Mouse (Mus musculus) limb, embryonic 11.5 days (tissue): Measurements from ENCODE around the gene Snrpg. TPM values are rescaled to one million over a fixed set of nuclear protein-coding genes. Genes with fewer than 3 reads are reported as not detected.
A peak's percentile ranks its signal among the peaks of the same experiment; 100 is the strongest.
"Not testable (repeated sequence)": the region's sequence is repeated elsewhere in the genome, so short reads cannot be mapped to it uniquely, and the experiment has no call there.

Source experiments
- ATAC-seq: fragments of 200-750 bp; cut with Nextera tagmentation; 2 replicates; pipeline ENCODE4 v1.8.0; 2017; ENCODE audit warnings: low read depth; ENCODE audit not compliant: insufficient number of reproducible peaks, low FRiP score, low TSS enrichment
- DNase-seq: peaks from one replicate; pipeline ENCODE4 v3.0.0-alpha.2; 2015; ENCODE audit warnings: low spot score
- H3K27ac ChIP-seq: fragments of 300-500 bp; sonication (generic); replicated peaks from 2 replicates; pipeline ENCODE4 v1.5.1; 2014; ENCODE audit warnings: low read depth, mild to moderate bottlenecking, low read length
- H3K27me3 ChIP-seq: fragments of 300-500 bp; sonication (generic); 2 replicates; pipeline ENCODE4 v1.6.1; 2014; ENCODE audit warnings: mild to moderate bottlenecking, low read length, mixed read lengths; ENCODE audit not compliant: control insufficient read depth, insufficient read depth
- H3K36me3 ChIP-seq: fragments of 300-500 bp; sonication (generic); 2 replicates; pipeline ENCODE4 v1.6.1; 2014; ENCODE audit warnings: mild to moderate bottlenecking, low read length, moderate library complexity, mixed read lengths; ENCODE audit not compliant: control insufficient read depth, insufficient read depth
- H3K4me1 ChIP-seq: fragments of 300-500 bp; sonication (generic); 2 replicates; pipeline ENCODE4 v1.6.1; 2014; ENCODE audit warnings: low read length, mixed read lengths; ENCODE audit not compliant: control insufficient read depth, insufficient read depth
- H3K4me2 ChIP-seq: fragments of 300-500 bp; sonication (generic); 2 replicates; pipeline ENCODE4 v1.6.1; 2014; ENCODE audit warnings: low read depth, mild to moderate bottlenecking, moderate library complexity; ENCODE audit not compliant: severe bottlenecking
- H3K4me3 ChIP-seq: fragments of 300-500 bp; sonication (generic); 2 replicates; pipeline ENCODE4 v1.5.1; 2014; ENCODE audit warnings: low read depth, low read length
- H3K9ac ChIP-seq: fragments of 300-500 bp; sonication (generic); 2 replicates; pipeline ENCODE4 v1.6.1; 2014; ENCODE audit warnings: mild to moderate bottlenecking, low read length
- H3K9me3 ChIP-seq: fragments of 300-500 bp; sonication (generic); 2 replicates; pipeline ENCODE4 v1.6.1; 2016; ENCODE audit warnings: low read length; ENCODE audit not compliant: control insufficient read depth
- WGBS: fragments of 180-500 bp; shearing (Covaris S2); extraction: QIAGEN DNeasy Blood & Tissue Kit; methylation state at CpG from one replicate; pipeline ENCODE4 v1.1.7; 2014; 5-methylcytosine and 5-hydroxymethylcytosine counted together
- polyA plus RNA-seq: library from polyadenylated mRNA; unstranded; fragments of >200 nt; fragmentation: Nextera tagmentation; extraction: Ambion mirVana; gene quantifications from 2 replicates; pipeline ENCODE4 v1.2.1, GENCODE M21; 2014

Snrpg gene
- polyA plus RNA-seq, 1 experiment from 2014 or later, result 903 TPM

GRCm38 (mm10) chr6:86371340-86371911 is 322 bp downstream of the Snrpg start:
- Histone ChIP-seq H3K9me3 (no peaks in the 10 kb centered on the region), H3K36me3 (0 out of 2 replicates have a peak, but pooled peaks cover 2% of the 10 kb centered on the region), H3K4me1 (peaks cover 11% of the 10 kb centered on the region), H3K4me3 (peak overlapping the region; percentile 91), H3K4me2 (peak overlapping the region; percentile 85), H3K27ac (peak overlapping the region; percentile 82), H3K9ac (peak overlapping the region; percentile 93), H3K27me3 (no peaks in the 10 kb centered on the region)
- peak; percentile 97 for DNase-seq
- under 1% methylated on average over 50 of the region's 50 CpGs for WGBS
- peak; percentile 96 for ATAC-seq

GRCm38 (mm10) chr6:86371950-86372516 is 929 bp downstream of the Snrpg start:
- no peak overlapping the region; the same call in 1 of the 2 replicates for H3K27ac ChIP-seq
- no peaks in the 10 kb centered on the region for H3K27me3 ChIP-seq
- WGBS, result 6% methylated on average over 12 of the region's 12 CpGs
- peaks cover 4% of the 10 kb centered on the region; the same call in 1 of the 2 replicates for H3K36me3 ChIP-seq
- no peaks in the 10 kb centered on the region for H3K9me3 ChIP-seq
- H3K9ac ChIP-seq, result peak overlapping the region; percentile 93
- H3K4me2 ChIP-seq, result peak overlapping the region; percentile 85
- ATAC-seq (no peak), DNase-seq (peak; percentile 25)
- H3K4me1 ChIP-seq, result peaks cover 9% of the 10 kb centered on the region
- peak overlapping the region; percentile 91 for H3K4me3 ChIP-seq

- 93% methylated on average over 6 of the region's 6 CpGs for WGBS
- Histone ChIP-seq H3K36me3 (peaks cover 15% of the 10 kb centered on the region), H3K9ac (no peak overlapping the region), H3K9me3 (no peaks in the 10 kb centered on the region), H3K4me3 (no peak overlapping the region), H3K4me2 (no peak overlapping the region), H3K4me1 (peaks cover 9% of the 10 kb centered on the region), H3K27me3 (no peaks in the 10 kb centered on the region), H3K27ac (no peak overlapping the region)
- ATAC-seq (no peak), DNase-seq (no peak)
These were observed 2.5 kb downstream of the Snrpg start for GRCm38 (mm10) chr6:86373556-86373955.

GRCm38 (mm10) chr6:86378341-86378740 is 7.2 kb downstream of the Snrpg start:
- Histone ChIP-seq H3K27ac (no peak overlapping the region), H3K9me3 (no peaks in the 10 kb centered on the region), H3K36me3 (peaks cover 18% of the 10 kb centered on the region), H3K4me2 (no peak overlapping the region), H3K27me3 (no peaks in the 10 kb centered on the region), H3K4me1 (no peaks in the 10 kb centered on the region), H3K4me3 (no peak overlapping the region), H3K9ac (no peak overlapping the region)
- DNase-seq, result no peak
- no peak for ATAC-seq
- 86% methylated on average over 3 of the region's 3 CpGs for WGBS

DNA sequence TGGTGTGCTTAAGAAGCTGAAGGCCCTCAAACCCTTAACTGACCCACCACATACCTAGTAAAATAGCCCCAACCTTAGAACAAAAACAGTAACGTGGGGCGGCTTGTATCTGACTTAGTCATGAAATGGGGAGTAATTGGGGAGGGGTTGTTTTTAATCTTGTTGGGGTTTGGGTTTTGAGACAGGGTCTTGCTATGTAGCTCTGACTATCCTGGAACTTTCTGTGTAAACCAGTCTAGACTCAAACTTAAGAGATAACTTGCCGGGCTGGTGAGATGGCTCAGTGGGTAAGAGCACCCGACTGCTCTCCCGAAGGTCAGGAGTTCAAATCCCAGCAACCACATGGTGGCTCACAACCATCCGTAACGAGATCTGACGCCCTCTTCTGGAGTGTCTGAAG is 9.0 kb downstream of the Snrpg start:
- not testable (repeated sequence) for H3K4me1 ChIP-seq, H3K9ac ChIP-seq, H3K27ac ChIP-seq, ATAC-seq, H3K4me3 ChIP-seq, H3K4me2 ChIP-seq, DNase-seq, H3K27me3 ChIP-seq, H3K9me3 ChIP-seq
- peaks cover 18% of the 10 kb centered on the region for H3K36me3 ChIP-seq
- 85% methylated on average over 5 of the region's 8 CpGs for WGBS

GRCm38 (mm10) chr6:86382551-86382950 is 11.4 kb downstream of the Snrpg start:
- H3K4me2 ChIP-seq, result no peak overlapping the region
- no peak overlapping the region for H3K9ac ChIP-seq
- no peaks in the 10 kb centered on the region for H3K4me1 ChIP-seq
- H3K36me3 ChIP-seq, result peaks cover 11% of the 10 kb centered on the region; the same call in 1 of the 2 replicates
- no peak for DNase-seq
- no peaks in the 10 kb centered on the region for H3K27me3 ChIP-seq
- ATAC-seq, result no peak
- no peak overlapping the region for H3K4me3 ChIP-seq
- no peaks in the 10 kb centered on the region for H3K9me3 ChIP-seq
- H3K27ac ChIP-seq, result no peak overlapping the region

- peaks cover 12% of the 10 kb centered on the region for H3K36me3 ChIP-seq
These were observed 12.3 kb downstream of the Snrpg start for GRCm38 (mm10) chr6:86383370-86383769.

DNA sequence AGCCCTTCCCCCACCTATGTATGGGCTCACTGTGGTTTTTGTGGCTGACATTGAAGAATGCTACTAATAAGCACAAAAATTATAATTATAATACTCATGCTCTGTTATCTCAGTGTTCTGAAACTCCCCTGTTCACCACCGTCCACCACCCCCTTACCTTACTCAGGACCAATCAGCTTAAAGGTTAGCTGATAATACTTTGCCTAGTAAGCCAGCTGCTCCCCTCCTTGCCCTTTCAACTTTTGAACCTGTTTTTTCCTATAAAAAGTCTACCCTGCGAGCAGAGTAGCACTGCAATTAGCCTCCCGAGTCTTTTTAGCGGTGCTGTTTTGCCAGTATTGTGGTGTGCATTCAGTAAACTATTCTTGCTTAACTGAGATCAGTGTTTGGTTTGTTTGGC is 13.6 kb downstream of the Snrpg start:
- H3K36me3 ChIP-seq, result peaks cover 9% of the 10 kb centered on the region
- no peak overlapping the region for H3K4me2 ChIP-seq
- no peak for ATAC-seq

More at GRCm38 (mm10) chr6:86383370-86383769, 12.3 kb downstream of the Snrpg start:
- WGBS, result 39% methylated on average over 16 of the region's 16 CpGs
- no peaks in the 10 kb centered on the region for H3K27me3 ChIP-seq
- no peak overlapping the region for H3K9ac ChIP-seq
- H3K4me3 ChIP-seq, result no peak overlapping the region
- H3K4me2 ChIP-seq, result no peak overlapping the region
- no peaks in the 10 kb centered on the region for H3K4me1 ChIP-seq
- H3K9me3 ChIP-seq, result no peaks in the 10 kb centered on the region
- ATAC-seq, result no peak
- no peak overlapping the region for H3K27ac ChIP-seq
- DNase-seq, result no peak

More for the DNA sequence above, 13.6 kb downstream of the Snrpg start:
- Histone ChIP-seq H3K9me3 (no peaks in the 10 kb centered on the region), H3K9ac (no peak overlapping the region), H3K27ac (no peak overlapping the region), H3K4me1 (no peaks in the 10 kb centered on the region), H3K4me3 (no peak overlapping the region), H3K27me3 (no peaks in the 10 kb centered on the region)
- DNase-seq, result no peak
- 64% methylated on average over 4 of the region's 4 CpGs for WGBS
